9 mouse cellular contexts compared by ENCODE assay signal in genomic region chr5:34252307-34252966, GRCm38 (mm10). TPM values are rescaled to one million over a fixed set of nuclear protein-coding genes. Genes with fewer than 3 reads are reported as not detected.
A peak's percentile ranks its signal among the peaks of the same experiment; 100 is the strongest.
DNase-seq lines count a peak whose midpoint lies in the region; ATAC-seq and TF ChIP-seq lines count a peak whose summit lies in the region.
"Had no signal": no experiment of that assay in that cellular context is flagged by ENCODE, and none has a peak within 500 bp of the region (broad histone marks: within the 10 kb centered on the region; RNA-seq: fewer than 3 reads in every experiment).

No protein-coding gene starts in this region.

- WGBS in heart, embryonic 10.5 days: 35% methylated on average over 4 of the region's 4 CpGs
- 19% methylated on average over 4 of the region's 4 CpGs for WGBS in forebrain, embryonic 12.5 days
- 32% methylated on average over 4 of the region's 4 CpGs for WGBS in midbrain, postnatal 0 days

- TF ChIP-seq CTCF in midbrain, postnatal 0 days (IDR thresholded peaks at IDR 0.05): no peak

- H3K4me2 ChIP-seq in forebrain, embryonic 12.5 days: peak overlapping the region; percentile 2; the same call in 1 of the 2 replicates
- no peak overlapping the region for H3K4me2 ChIP-seq in midbrain, postnatal 0 days (ENCODE audit: low read depth, low read length, poor library complexity, severe bottlenecking)
- H3K4me2 ChIP-seq: liver, embryonic 15.5 days had no signal

- H3K4me3 ChIP-seq in heart, embryonic 10.5 days: no peak overlapping the region
- H3K4me3 ChIP-seq in forebrain, embryonic 12.5 days (replicated peaks): no peak overlapping the region
- H3K4me3 ChIP-seq in midbrain, postnatal 0 days (ENCODE audit: low read depth, low read length): no peak overlapping the region
- H3K4me3 ChIP-seq: liver, embryonic 15.5 days had no signal

- peak; percentile 28 to 60 for DNase-seq in heart, postnatal 14 days
- no peak for DNase-seq in heart, embryonic 10.5 days (ENCODE audit: low spot score)
- peak; percentile 71 for DNase-seq in Muller cell, postnatal 12 days (ENCODE audit: inconsistent ontology term)
- peak; percentile 87 for DNase-seq in midbrain, postnatal 0 days (ENCODE audit: low spot score)
- no peak for DNase-seq in spleen, postnatal 36 days (ENCODE audit: low spot score in 2 of 2)
- no peak for DNase-seq in embryo, embryonic 10 days (ENCODE audit: low spot score)
- no peak for DNase-seq in frontal cortex, adult 2 months (ENCODE audit: extremely low spot score in 1 of 2, low spot score in 1 of 2)

- H3K27ac ChIP-seq in heart, embryonic 10.5 days: no peak overlapping the region
- peak overlapping the region; percentile 81 for H3K27ac ChIP-seq in forebrain, embryonic 12.5 days
- H3K27ac ChIP-seq in midbrain, postnatal 0 days (ENCODE audit: low read depth, low read length): peak overlapping the region; percentile 57; the same call in 1 of the 2 replicates
- H3K27ac ChIP-seq: liver, embryonic 15.5 days had no signal

- no peaks in the 10 kb centered on the region; the same call in 1 of the 2 replicates for H3K27me3 ChIP-seq in heart, embryonic 10.5 days (ENCODE audit: insufficient read depth, poor library complexity, severe bottlenecking)
- H3K27me3 ChIP-seq in forebrain, embryonic 12.5 days: no peaks in the 10 kb centered on the region
- no peaks in the 10 kb centered on the region for H3K27me3 ChIP-seq in midbrain, postnatal 0 days (ENCODE audit: insufficient read depth, low read length)
- H3K27me3 ChIP-seq: liver, embryonic 15.5 days had no signal

- ATAC-seq in forebrain, embryonic 12.5 days (ENCODE audit: low FRiP score): peak; percentile 77
- no peak for ATAC-seq in midbrain, postnatal 0 days (ENCODE audit: low FRiP score)

- no peaks in the 10 kb centered on the region for H3K36me3 ChIP-seq in heart, embryonic 10.5 days
- H3K36me3 ChIP-seq in forebrain, embryonic 12.5 days (replicated peaks): no peaks in the 10 kb centered on the region
- no peaks in the 10 kb centered on the region for H3K36me3 ChIP-seq in midbrain, postnatal 0 days (ENCODE audit: insufficient read depth, low read length)
- H3K36me3 ChIP-seq: liver, embryonic 15.5 days had no signal

- H3K4me1 ChIP-seq in heart, embryonic 10.5 days: peaks cover 21% of the 10 kb centered on the region
- H3K4me1 ChIP-seq in forebrain, embryonic 12.5 days: peaks cover 36% of the 10 kb centered on the region
- peaks cover 6% of the 10 kb centered on the region for H3K4me1 ChIP-seq in midbrain, postnatal 0 days (ENCODE audit: insufficient read depth, low read length)
- H3K4me1 ChIP-seq: liver, embryonic 15.5 days had no signal

- no peaks in the 10 kb centered on the region for H3K9me3 ChIP-seq in heart, embryonic 10.5 days
- H3K9me3 ChIP-seq in forebrain, embryonic 12.5 days: no peaks in the 10 kb centered on the region
- no peaks in the 10 kb centered on the region for H3K9me3 ChIP-seq in midbrain, postnatal 0 days (ENCODE audit: low read length)
- H3K9me3 ChIP-seq: liver, embryonic 15.5 days had no signal

- intact Hi-C loops in heart, postnatal 14 days (cut with DNase I): no loop called here

- no peak overlapping the region; the same call in 1 of the 2 replicates for H3K9ac ChIP-seq in forebrain, embryonic 12.5 days
- no peak overlapping the region for H3K9ac ChIP-seq in midbrain, postnatal 0 days (replicated peaks; ENCODE audit: low read length, poor library complexity, severe bottlenecking)
- H3K9ac ChIP-seq: liver, embryonic 15.5 days had no signal

RNA-seq across cellular contexts. Expression of gene Zfyve28, which starts 35.8 kb away (rescaled TPM):
- 1 to 10 TPM in 1 of 2 experiments, under 1 TPM in 1; 0.41 to 1.0 TPM for total RNA-seq in heart, postnatal 14 days (2021)
- 0.52 and 0.93 TPM in 2 replicates for polyA plus RNA-seq in heart, embryonic 10.5 days (2016; fragmentation: Nextera tagmentation; extraction: Ambion mirVana)
- 2.1 and 2.6 TPM in 2 replicates for polyA plus RNA-seq in forebrain, embryonic 12.5 days (2016; fragmentation: Nextera tagmentation; extraction: Ambion mirVana)
- total RNA-seq in midbrain, postnatal 0 days (2014; rRNA removed): 6.1 and 10.0 TPM in 2 replicates
- 2.9 and 3.0 TPM in 2 replicates for polyA plus RNA-seq in midbrain, postnatal 0 days (2015; fragmentation: Nextera tagmentation; extraction: Ambion mirVana)
- 37.6 and 37.8 TPM in 2 replicates for polyA plus RNA-seq in frontal cortex, adult 2 months (2012; rRNA removed)

RNA-seq across cellular contexts. Expression of gene Cfap99, which starts 36.0 kb away (rescaled TPM):
- not detected for total RNA-seq in heart, postnatal 14 days (2021)
- polyA plus RNA-seq in heart, embryonic 10.5 days (2016; fragmentation: Nextera tagmentation; extraction: Ambion mirVana): 0.12 TPM in 1 of 2 replicates, not detected in the other
- polyA plus RNA-seq in forebrain, embryonic 12.5 days (2016; fragmentation: Nextera tagmentation; extraction: Ambion mirVana): not detected in 2 replicates
- total RNA-seq in midbrain, postnatal 0 days (2014; rRNA removed): 0.24 and 2.1 TPM in 2 replicates
- polyA plus RNA-seq in midbrain, postnatal 0 days (2015; fragmentation: Nextera tagmentation; extraction: Ambion mirVana): 0.12 and 0.37 TPM in 2 replicates
- 0.30 and 0.42 TPM in 2 replicates for polyA plus RNA-seq in frontal cortex, adult 2 months (2012; rRNA removed)
- polyA plus RNA-seq: liver, embryonic 15.5 days had no signal

Comparison
In these comparisons a context has a peak if more than half of its experiments do, and no peak if none do; other contexts are left out.
1. DNase-seq: peak in heart, postnatal 14 days (2 of 2), Muller cell, postnatal 12 days (single experiment) and midbrain, postnatal 0 days (single experiment); none in heart, embryonic 10.5 days (single experiment), spleen, postnatal 36 days (0 of 2), embryo, embryonic 10 days (single experiment) and frontal cortex, adult 2 months (0 of 2).